Mouse (Mus musculus) cerebellum, adult 11-12 months (tissue): Measurements from ENCODE around the gene Evx1.

ENCODE experiments used
- DNase-seq: peaks from one replicate; pipeline ENCODE4 v3.0.0; 2022

Evx1 gene

DNA sequence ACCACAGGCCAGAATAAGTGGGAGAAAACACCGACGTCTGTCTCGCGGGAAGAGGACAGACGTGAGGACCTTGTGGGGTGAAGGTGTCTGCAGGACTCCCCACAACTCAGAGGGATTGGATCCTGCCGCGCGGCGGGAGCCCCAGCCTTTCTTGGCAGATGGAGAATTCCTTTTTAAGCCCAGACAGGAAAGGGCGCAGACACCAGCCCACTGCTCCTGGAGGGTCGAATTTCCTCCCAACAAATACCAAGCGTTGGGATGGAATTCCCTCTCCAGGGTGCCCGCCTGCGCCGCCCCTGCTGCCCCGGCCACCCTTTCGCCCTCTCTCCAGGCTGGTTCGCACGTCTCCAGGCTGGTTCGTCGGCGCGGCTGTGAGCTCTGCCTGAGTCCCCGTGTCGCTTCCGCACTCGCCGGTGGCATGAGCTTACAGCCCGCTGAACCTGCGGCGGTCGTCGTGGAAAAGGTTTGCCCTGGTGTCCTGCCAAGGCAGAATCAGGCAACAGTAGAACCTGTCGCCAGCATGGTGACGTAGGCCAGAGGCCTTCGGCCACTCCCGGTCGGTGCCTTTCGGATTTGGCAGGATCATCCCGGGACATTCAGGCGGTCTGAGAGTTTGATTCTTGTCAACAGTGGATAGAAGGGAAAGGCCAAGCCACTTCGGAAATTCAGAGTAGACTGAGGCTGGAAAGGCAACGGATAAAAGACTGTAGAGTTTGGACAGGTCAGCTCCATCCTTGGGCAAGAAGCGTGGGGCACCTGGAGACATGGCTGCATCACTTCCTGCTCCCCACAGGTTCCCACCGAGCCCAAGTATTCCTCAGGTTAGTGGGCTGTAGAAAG is 22.1 kb upstream of the Evx1 start:
- no peak for DNase-seq

GRCm38 (mm10) chr6:52292328-52292727 is 21.0 kb upstream of the Evx1 start:
- DNase-seq: no peak

DNA sequence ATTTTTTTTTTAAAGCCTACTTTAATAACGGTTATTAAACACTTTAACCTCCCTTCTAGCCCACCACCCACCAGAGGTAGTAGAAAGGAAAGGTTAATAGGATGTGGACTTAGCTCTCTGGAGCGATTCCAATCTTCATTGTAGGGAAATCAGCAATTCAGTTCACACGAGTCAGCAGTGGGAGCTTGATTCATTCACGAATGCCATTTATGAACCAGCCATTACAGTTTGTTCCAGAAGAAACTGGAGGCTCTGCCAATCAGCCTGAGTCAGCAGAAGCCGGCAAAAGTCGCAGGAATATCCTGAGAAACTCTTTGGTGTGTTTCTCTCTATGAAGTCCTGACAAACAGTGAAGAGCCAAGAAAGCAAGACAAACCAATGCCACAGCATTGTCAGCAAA is 18.7 kb upstream of the Evx1 start:
- DNase-seq: no peak

- no peak for DNase-seq
Measured at GRCm38 (mm10) chr6:52298511-52298910, 14.8 kb upstream of the Evx1 start.

DNA sequence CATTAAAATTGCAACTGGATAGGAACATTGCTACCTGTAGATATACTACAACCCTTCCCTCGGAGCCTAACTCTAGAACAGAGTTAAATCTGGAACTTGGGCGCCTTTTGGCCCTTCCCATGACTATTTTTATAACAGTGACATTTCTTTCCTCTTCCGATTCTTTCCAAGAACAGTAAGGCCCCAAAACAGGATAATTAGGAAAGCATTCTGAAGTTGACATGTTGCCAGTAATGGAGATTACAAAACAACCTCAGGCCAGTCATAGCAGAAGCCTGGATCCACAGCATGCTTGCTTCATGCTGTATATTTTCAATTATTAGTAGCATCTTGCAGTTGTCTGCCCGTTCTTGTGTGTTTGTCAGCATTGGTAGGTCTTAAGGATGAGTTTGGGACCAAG is 12.5 kb upstream of the Evx1 start:
- no peak for DNase-seq

GRCm38 (mm10) chr6:52303426-52303825 is 9.9 kb upstream of the Evx1 start:
- DNase-seq: no peak

GRCm38 (mm10) chr6:52305877-52306389 is 7.4 kb upstream of the Evx1 start:
- no peak for DNase-seq

DNA sequence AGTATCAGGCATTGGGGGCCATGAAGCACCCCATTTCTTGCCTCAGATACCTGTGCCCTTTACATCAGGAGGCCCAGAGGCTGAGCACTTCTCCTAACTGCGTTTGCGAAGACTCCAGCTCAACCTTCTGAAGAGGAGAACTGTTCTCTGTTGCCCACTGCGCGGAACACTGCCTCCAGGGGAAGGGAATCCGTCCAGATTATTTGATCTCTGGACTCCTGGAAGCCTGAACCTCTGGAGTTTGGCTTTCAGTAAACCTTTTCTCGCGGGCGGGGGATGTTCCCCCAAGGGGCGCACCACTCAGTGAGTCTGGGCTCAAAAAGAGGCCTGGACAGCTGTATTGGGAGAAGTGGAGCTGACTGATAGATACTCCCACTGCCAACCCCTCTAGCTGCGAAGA is 3.5 kb upstream of the Evx1 start:
- no peak for DNase-seq

GRCm38 (mm10) chr6:52310366-52310765 is 2.9 kb upstream of the Evx1 start:
- DNase-seq: no peak

- no peak for DNase-seq
Measured at GRCm38 (mm10) chr6:52311661-52312557, 1.4 kb upstream of the Evx1 start.

DNA sequence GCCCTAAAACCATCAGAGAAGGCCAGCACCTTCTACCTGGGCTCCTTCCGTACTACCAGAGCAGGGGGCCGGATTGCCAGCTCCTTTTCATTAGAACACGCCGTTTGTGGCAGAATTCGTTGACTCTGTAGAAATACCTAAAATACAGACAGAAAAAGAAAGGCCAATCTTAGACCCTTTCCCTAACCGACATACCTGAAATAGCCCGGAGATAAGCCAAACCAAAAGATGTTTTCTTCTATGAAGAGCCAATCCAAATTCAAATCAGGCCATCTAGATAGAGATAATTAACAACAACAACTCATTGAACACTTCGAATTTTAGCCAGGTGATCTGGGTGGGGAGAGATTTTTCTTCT is 761 bp upstream of the Evx1 start:
- no peak for DNase-seq

- DNase-seq: no peak
Measured at GRCm38 (mm10) chr6:52314304-52315100, 1.2 kb downstream of the Evx1 start.

GRCm38 (mm10) chr6:52315441-52316412 is 2.4 kb downstream of the Evx1 start:
- DNase-seq: no peak

GRCm38 (mm10) chr6:52316413-52317184 is 3.3 kb downstream of the Evx1 start:
- DNase-seq: no peak

GRCm38 (mm10) chr6:52317461-52318180 is 4.3 kb downstream of the Evx1 start:
- DNase-seq: no peak

GRCm38 (mm10) chr6:52318271-52318670 is 5.0 kb downstream of the Evx1 start:
- no peak for DNase-seq

- DNase-seq: no peak
Measured at GRCm38 (mm10) chr6:52319956-52320690, 6.8 kb downstream of the Evx1 start.

- no peak for DNase-seq
Measured at GRCm38 (mm10) chr6:52320966-52321825, 7.9 kb downstream of the Evx1 start.
